Mouse (Mus musculus): ENCODE measurements around the gene Lap3. TPM values are rescaled to one million over a fixed set of nuclear protein-coding genes. Genes with fewer than 3 reads are reported as not detected.

Gene Lap3
- polyA plus RNA-seq, 1 experiment from 2014 or later, result 70.6 TPM

GRCm38 (mm10) chr5:45496479-45496878, 3.3 kb downstream of the Lap3 start:
- Histone ChIP-seq H3K27ac (replicated peaks in 1 of 2; ENCODE audit: control insufficient read depth in 1 of 2, insufficient read depth in 1 of 2, low read depth in 2 of 2, low read length in 2 of 2) (no peak overlapping the region), H3K9me3 (ENCODE audit: control insufficient read depth, low read length) (no peaks in the 10 kb centered on the region), H3K4me1 (ENCODE audit: control insufficient read depth in 2 of 2, insufficient read depth in 2 of 2, low read length in 2 of 2) (peaks cover 8% of the 10 kb centered on the region in 2 experiments), H3K9ac (ENCODE audit: low read length) (no peak overlapping the region), H3K36me3 (ENCODE audit: control insufficient read depth, insufficient read depth, low read length) (peaks cover 58% of the 10 kb centered on the region), H3K4me2 (ENCODE audit: low read length) (no peak overlapping the region), H3K4me3 (ENCODE audit: control insufficient read depth in 1 of 2, insufficient read depth in 1 of 2, low read depth in 1 of 2, low read length in 2 of 2) (no peak overlapping the region), H3K27me3 (ENCODE audit: control insufficient read depth, insufficient read depth, low read length) (no peaks in the 10 kb centered on the region)
- ATAC-seq (ENCODE audit: insufficient number of reproducible peaks, insufficient read depth, low FRiP score, low read depth), result no peak
- 84% methylated on average over 4 of the region's 4 CpGs for WGBS

GRCm38 (mm10) chr5:45496930-45497550, 3.9 kb downstream of the Lap3 start:
- H3K27me3 ChIP-seq (ENCODE audit: control insufficient read depth, insufficient read depth, low read length), result no peaks in the 10 kb centered on the region
- no peak overlapping the region for H3K4me3 ChIP-seq (ENCODE audit: control insufficient read depth in 1 of 2, insufficient read depth in 1 of 2, low read depth in 1 of 2, low read length in 2 of 2)
- no peak for ATAC-seq (ENCODE audit: insufficient number of reproducible peaks, insufficient read depth, low FRiP score, low read depth)
- no peak overlapping the region for H3K9ac ChIP-seq (ENCODE audit: low read length)
- H3K4me2 ChIP-seq (ENCODE audit: low read length), result no peak overlapping the region
- H3K4me1 ChIP-seq (ENCODE audit: control insufficient read depth in 2 of 2, insufficient read depth in 2 of 2, low read length in 2 of 2), result peaks cover 8% of the 10 kb centered on the region in 2 experiments
- peaks cover 64% of the 10 kb centered on the region for H3K36me3 ChIP-seq (ENCODE audit: control insufficient read depth, insufficient read depth, low read length)
- WGBS, result 80% methylated on average over 12 of the region's 12 CpGs
- H3K27ac ChIP-seq (replicated peaks in 1 of 2; ENCODE audit: control insufficient read depth in 1 of 2, insufficient read depth in 1 of 2, low read depth in 2 of 2, low read length in 2 of 2), result no peak overlapping the region
- H3K9me3 ChIP-seq (ENCODE audit: control insufficient read depth, low read length), result no peaks in the 10 kb centered on the region

- no peak for ATAC-seq (ENCODE audit: insufficient number of reproducible peaks, insufficient read depth, low FRiP score, low read depth)
- WGBS, result 89% methylated on average over 5 of the region's 5 CpGs
Observed at GRCm38 (mm10) chr5:45497564-45497963, 4.4 kb downstream of the Lap3 start.

GRCm38 (mm10) chr5:45510071-45510470, 16.9 kb downstream of the Lap3 start:
- Histone ChIP-seq H3K9ac (ENCODE audit: low read length) (no peak overlapping the region), H3K4me3 (ENCODE audit: control insufficient read depth in 1 of 2, insufficient read depth in 1 of 2, low read depth in 1 of 2, low read length in 2 of 2) (no peak overlapping the region), H3K27me3 (ENCODE audit: control insufficient read depth, insufficient read depth, low read length) (no peaks in the 10 kb centered on the region), H3K27ac (replicated peaks in 1 of 2; ENCODE audit: control insufficient read depth in 1 of 2, insufficient read depth in 1 of 2, low read depth in 2 of 2, low read length in 2 of 2) (no peak overlapping the region), H3K4me1 (ENCODE audit: control insufficient read depth in 2 of 2, insufficient read depth in 2 of 2, low read length in 2 of 2) (no peaks in the 10 kb centered on the region), H3K4me2 (ENCODE audit: low read length) (no peak overlapping the region), H3K36me3 (ENCODE audit: control insufficient read depth, insufficient read depth, low read length) (peaks cover 85% of the 10 kb centered on the region), H3K9me3 (ENCODE audit: control insufficient read depth, low read length) (no peaks in the 10 kb centered on the region)
- WGBS, result 82% methylated on average over 7 of the region's 7 CpGs
- ATAC-seq (ENCODE audit: insufficient number of reproducible peaks, insufficient read depth, low FRiP score, low read depth), result no peak

More at GRCm38 (mm10) chr5:45497564-45497963, 4.4 kb downstream of the Lap3 start:
- Histone ChIP-seq H3K4me1 (ENCODE audit: control insufficient read depth in 2 of 2, insufficient read depth in 2 of 2, low read length in 2 of 2) (peaks cover 8% of the 10 kb centered on the region in 2 experiments), H3K9ac (ENCODE audit: low read length) (no peak overlapping the region), H3K9me3 (ENCODE audit: control insufficient read depth, low read length) (no peaks in the 10 kb centered on the region), H3K27me3 (ENCODE audit: control insufficient read depth, insufficient read depth, low read length) (no peaks in the 10 kb centered on the region), H3K27ac (replicated peaks in 1 of 2; ENCODE audit: control insufficient read depth in 1 of 2, insufficient read depth in 1 of 2, low read depth in 2 of 2, low read length in 2 of 2) (no peak overlapping the region), H3K4me2 (ENCODE audit: low read length) (no peak overlapping the region), H3K4me3 (ENCODE audit: control insufficient read depth in 1 of 2, insufficient read depth in 1 of 2, low read depth in 1 of 2, low read length in 2 of 2) (no peak overlapping the region), H3K36me3 (ENCODE audit: control insufficient read depth, insufficient read depth, low read length) (peaks cover 69% of the 10 kb centered on the region)

GRCm38 (mm10) chr5:45512908-45513307, 19.7 kb downstream of the Lap3 start:
- Histone ChIP-seq H3K4me1 (ENCODE audit: control insufficient read depth in 2 of 2, insufficient read depth in 2 of 2, low read length in 2 of 2) (no peaks in the 10 kb centered on the region), H3K4me3 (ENCODE audit: control insufficient read depth in 1 of 2, insufficient read depth in 1 of 2, low read depth in 1 of 2, low read length in 2 of 2) (no peak overlapping the region), H3K27ac (replicated peaks in 1 of 2; ENCODE audit: control insufficient read depth in 1 of 2, insufficient read depth in 1 of 2, low read depth in 2 of 2, low read length in 2 of 2) (no peak overlapping the region), H3K4me2 (ENCODE audit: low read length) (no peak overlapping the region), H3K27me3 (ENCODE audit: control insufficient read depth, insufficient read depth, low read length) (no peaks in the 10 kb centered on the region), H3K36me3 (ENCODE audit: control insufficient read depth, insufficient read depth, low read length) (peaks cover 56% of the 10 kb centered on the region), H3K9ac (ENCODE audit: low read length) (no peak overlapping the region), H3K9me3 (ENCODE audit: control insufficient read depth, low read length) (no peaks in the 10 kb centered on the region)
- 86% methylated on average over 6 of the region's 6 CpGs for WGBS
- ATAC-seq (ENCODE audit: insufficient number of reproducible peaks, insufficient read depth, low FRiP score, low read depth), result no peak

- no peak overlapping the region for H3K4me3 ChIP-seq (ENCODE audit: control insufficient read depth in 1 of 2, insufficient read depth in 1 of 2, low read depth in 1 of 2, low read length in 2 of 2)
- H3K27ac ChIP-seq (replicated peaks in 1 of 2; ENCODE audit: control insufficient read depth in 1 of 2, insufficient read depth in 1 of 2, low read depth in 2 of 2, low read length in 2 of 2), result no peak overlapping the region
- H3K36me3 ChIP-seq (ENCODE audit: control insufficient read depth, insufficient read depth, low read length), result peaks cover 51% of the 10 kb centered on the region
- H3K27me3 ChIP-seq (ENCODE audit: control insufficient read depth, insufficient read depth, low read length), result no peaks in the 10 kb centered on the region
- H3K4me2 ChIP-seq (ENCODE audit: low read length), result no peak overlapping the region
- H3K9ac ChIP-seq (ENCODE audit: low read length), result no peak overlapping the region
- no peak for ATAC-seq (ENCODE audit: insufficient number of reproducible peaks, insufficient read depth, low FRiP score, low read depth)
- no peaks in the 10 kb centered on the region for H3K9me3 ChIP-seq (ENCODE audit: control insufficient read depth, low read length)
- no peaks in the 10 kb centered on the region for H3K4me1 ChIP-seq (ENCODE audit: control insufficient read depth in 2 of 2, insufficient read depth in 2 of 2, low read length in 2 of 2)
- WGBS, result 78% methylated on average over 2 of the region's 2 CpGs
Observed at GRCm38 (mm10) chr5:45513511-45513910, 20.3 kb downstream of the Lap3 start.

- no peak overlapping the region for H3K9ac ChIP-seq (ENCODE audit: low read length)
- no peaks in the 10 kb centered on the region for H3K9me3 ChIP-seq (ENCODE audit: control insufficient read depth, low read length)
- no peak overlapping the region for H3K4me3 ChIP-seq (ENCODE audit: control insufficient read depth in 1 of 2, insufficient read depth in 1 of 2, low read depth in 1 of 2, low read length in 2 of 2)
- peaks cover 44% of the 10 kb centered on the region for H3K36me3 ChIP-seq (ENCODE audit: control insufficient read depth, insufficient read depth, low read length)
- no peak for ATAC-seq (ENCODE audit: insufficient number of reproducible peaks, insufficient read depth, low FRiP score, low read depth)
- H3K4me2 ChIP-seq (ENCODE audit: low read length), result no peak overlapping the region
- H3K27me3 ChIP-seq (ENCODE audit: control insufficient read depth, insufficient read depth, low read length), result no peaks in the 10 kb centered on the region
- 87% methylated on average over 1 of the region's 1 CpGs for WGBS
- no peaks in the 10 kb centered on the region; a peak in 1 of 4 replicates for H3K4me1 ChIP-seq (ENCODE audit: control insufficient read depth in 2 of 2, insufficient read depth in 2 of 2, low read length in 2 of 2)
- H3K27ac ChIP-seq (replicated peaks in 1 of 2; ENCODE audit: control insufficient read depth in 1 of 2, insufficient read depth in 1 of 2, low read depth in 2 of 2, low read length in 2 of 2), result no peak overlapping the region
Observed at GRCm38 (mm10) chr5:45514599-45514998, 21.4 kb downstream of the Lap3 start.
